Mouse (Mus musculus) v-Abl transformed pro-B cells (cell line): Measurements from ENCODE around the gene Lmntd2.

Experiments
- in situ Hi-C, 2 experiments: fragments of 400-800 bp; cut with MboI; formaldehyde crosslinking; loops; one replicate each; pipeline ENCODE4 v1.15.1; 2025; ENCODE audit not compliant: unreplicated experiment in 2 of 2

Lmntd2 gene

DNA sequence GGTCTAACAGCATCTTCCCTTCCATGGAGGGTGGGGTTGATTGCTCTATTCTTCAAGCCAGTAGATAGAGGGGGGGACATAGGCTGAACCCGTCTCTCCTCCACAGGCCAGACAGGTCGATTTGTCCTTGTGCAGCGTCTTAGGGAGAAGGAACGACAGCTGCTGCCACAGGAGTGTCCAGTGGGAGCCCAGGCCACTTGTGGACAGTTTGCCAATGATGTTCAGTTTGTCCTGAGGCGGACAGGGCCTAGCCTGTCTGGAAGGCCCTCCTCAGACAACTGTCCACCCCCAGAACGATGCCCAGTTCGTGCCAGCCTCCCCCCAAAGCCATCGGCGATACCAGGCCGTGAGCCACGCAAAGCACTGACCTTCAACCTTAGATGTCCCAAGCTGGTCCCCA is 3.0 kb upstream of the Lmntd2 start:
- in situ Hi-C loops: no loop called here

DNA sequence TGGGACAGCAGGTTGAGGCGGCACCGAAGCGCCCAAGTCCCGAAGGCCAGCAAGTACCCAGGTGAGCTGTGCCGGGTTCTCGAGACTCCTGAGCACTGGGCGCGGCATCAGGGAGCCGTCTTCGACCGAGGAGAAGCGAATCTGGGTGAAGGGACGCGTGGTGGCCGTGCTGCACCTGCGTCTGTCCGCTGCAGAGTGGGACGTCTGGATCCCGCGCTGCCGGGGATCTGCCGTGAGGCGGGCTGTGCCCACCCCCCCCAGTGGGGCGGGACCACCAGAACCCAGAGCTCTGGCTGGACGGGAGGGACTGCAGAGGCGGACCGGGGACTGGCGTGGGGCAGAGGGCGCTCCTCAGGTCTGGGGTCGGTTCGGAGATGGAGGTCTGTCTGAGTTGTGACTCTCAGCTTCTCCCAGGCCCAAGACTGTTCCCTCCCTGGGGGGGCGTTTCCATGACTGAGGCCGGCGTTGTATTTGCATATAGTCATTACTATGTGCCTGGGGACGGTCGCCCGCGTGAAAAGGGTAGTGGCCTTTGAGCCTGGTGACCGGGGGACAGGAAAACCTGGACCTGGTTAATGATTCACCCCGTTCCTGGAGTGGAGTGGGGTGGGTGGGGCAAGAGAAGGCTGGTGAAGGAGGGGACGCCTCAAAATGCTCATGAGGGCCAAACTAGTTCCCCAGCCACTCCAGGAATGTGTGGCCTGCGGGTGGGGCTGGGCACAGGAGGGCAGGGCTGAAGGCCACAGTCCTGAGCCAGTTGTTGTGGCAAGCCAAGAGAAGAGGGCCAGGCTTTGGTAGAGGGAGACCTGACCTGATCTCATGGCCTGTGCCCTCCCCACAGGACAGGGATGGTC is 2.2 kb upstream of the Lmntd2 start:
- in situ Hi-C loops: no loop called here

DNA sequence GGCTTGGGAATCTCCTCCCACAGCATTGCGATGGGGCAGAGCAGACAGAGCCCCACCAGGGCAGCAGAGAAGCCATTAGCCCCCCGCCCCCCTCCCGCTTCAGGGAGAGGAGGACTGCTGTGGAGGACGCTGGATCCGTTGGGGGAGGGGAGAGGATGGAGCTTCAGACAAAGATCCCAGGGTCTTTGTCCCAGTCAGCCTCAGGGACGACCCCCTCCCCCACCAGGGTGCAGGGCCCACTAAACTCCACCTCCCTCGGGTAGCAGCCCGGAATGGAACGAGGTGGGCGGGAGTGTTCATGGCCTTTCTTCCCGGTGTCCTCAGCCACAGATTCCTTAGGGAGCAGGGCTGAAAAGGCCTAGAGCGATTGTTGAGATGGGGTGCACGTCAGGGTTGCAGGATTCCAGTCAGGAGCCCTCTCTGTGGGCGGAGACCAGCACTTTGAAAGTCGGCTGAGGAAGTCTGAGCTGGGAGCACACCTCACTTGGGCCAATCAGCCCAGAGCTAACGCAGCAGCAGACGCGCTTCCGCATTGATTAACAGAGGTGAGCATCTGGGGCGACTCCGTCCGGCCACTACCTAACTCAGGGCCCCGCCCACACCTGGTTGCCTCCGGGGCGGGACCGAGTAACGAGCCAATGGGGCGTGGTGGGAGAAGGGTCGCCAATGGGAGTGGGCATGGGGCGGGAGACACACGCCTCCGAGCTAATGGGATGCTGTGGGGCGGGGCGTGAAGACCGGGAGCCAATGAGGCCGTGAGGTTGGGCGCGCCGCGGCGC is 1.4 kb upstream of the Lmntd2 start, which contains the start of gene Rassf7:
TSS of gene Rassf7 (plus strand) at position 760 of the 779 bp plus-strand sequence.
- in situ Hi-C loops: no loop called here

DNA sequence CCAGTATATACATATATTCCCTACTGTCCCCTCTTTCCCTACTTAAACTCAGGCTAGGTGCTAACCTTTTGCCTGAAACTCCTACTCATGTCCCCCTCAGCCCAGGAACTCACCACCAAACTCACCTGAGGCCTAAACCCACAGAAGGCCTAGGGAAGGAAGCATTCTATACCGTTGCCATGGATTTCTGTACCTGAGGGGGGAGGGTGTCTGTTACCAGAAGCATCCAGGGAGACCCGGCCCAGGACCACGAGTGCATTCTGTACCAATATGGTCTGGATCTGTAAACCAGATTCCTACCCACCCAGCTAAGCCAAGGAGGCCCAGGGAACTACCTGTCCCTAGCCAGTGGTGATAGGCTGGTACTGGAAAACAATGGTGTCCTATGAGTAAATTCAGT is 430 bp upstream of the Lmntd2 start:
- in situ Hi-C loops: no loop called here

DNA sequence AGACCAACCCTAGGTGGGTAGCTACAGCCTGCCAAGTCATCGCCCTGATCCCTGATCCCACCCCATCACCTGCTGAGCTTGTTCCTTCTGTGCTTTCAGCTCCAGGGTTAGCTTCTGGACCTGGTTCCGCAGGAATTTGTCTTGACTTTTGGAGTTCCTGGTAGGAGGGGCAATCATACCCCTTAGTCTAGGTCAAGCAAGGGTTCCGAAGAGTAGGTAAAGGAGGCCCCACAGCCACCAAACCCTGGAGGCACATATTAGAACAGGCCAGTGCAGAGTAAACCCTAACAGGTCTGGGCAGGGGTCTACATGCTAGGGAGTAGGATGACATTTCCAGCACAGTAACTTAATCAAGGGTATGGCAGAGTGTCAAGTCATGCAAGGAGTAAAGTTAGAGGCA is 747 bp downstream of the Lmntd2 start:
- in situ Hi-C loops: no loop called here

DNA sequence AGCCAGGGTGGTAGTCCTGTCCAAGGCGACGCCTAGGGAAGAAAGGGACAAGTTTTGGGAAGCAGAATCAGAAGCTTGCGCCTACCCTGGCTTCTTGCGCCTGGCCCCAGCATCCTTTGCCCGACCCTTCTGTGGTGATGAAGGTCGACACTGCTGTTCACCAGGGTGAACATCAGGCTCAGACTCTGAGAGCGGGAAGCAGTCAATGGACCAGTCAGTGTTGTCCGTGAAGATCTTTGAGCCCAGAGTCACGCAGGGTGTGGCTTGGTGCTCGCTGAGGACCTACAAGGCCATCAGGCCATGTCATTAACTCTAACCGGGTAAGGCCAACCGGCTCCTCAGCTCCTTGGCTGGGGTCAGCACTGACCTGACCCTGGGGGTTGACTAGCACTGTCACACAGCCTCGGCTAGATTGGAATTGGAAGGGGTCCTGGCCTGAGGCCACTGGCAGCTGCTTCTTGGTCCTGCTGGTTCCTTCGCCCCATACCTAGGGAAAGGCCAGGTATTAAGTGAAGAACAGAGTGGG is 3.2 kb downstream of the Lmntd2 start:
- in situ Hi-C loops: no loop called here

DNA sequence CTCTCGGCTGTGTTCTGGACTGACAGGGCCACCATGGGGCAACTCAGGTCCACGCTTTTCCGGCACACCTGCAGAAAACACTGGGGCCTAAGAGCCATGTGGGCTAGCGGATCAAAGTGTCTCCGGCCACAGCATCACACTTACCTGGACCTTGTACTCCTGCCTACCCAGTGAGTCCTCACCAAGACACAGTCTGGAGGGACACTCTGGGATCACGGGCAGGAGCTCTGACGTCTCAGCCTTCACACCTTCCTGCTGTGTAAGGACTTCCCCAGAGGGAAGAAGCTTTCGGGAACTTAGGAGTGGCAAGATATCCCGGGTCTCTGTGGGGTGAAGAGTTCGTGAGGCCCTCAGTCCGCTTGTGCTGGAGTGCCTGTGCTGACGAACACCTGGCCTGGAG is 3.7 kb downstream of the Lmntd2 start:
- in situ Hi-C loops: no loop called here

DNA sequence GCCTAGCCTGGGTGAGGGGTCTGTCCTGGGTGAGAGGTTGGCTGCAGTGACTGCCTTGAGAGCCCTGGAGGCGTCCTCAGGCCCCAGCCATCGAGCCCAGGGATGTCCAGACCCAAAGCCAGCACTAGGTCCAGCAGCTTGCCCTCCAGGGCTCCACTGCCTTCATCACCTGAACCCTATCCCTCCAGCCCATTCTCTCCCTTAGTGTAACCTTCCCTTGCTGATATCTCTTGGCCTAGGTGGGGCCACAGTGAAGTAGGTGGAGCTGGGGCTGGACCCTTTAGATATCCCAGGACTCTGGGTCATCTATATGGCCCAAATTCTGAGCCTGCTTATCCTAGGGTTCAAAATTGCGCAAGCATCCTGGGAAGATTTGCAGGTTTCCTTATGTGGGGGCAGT is 4.4 kb downstream of the Lmntd2 start:
- in situ Hi-C loops: no loop called here

DNA sequence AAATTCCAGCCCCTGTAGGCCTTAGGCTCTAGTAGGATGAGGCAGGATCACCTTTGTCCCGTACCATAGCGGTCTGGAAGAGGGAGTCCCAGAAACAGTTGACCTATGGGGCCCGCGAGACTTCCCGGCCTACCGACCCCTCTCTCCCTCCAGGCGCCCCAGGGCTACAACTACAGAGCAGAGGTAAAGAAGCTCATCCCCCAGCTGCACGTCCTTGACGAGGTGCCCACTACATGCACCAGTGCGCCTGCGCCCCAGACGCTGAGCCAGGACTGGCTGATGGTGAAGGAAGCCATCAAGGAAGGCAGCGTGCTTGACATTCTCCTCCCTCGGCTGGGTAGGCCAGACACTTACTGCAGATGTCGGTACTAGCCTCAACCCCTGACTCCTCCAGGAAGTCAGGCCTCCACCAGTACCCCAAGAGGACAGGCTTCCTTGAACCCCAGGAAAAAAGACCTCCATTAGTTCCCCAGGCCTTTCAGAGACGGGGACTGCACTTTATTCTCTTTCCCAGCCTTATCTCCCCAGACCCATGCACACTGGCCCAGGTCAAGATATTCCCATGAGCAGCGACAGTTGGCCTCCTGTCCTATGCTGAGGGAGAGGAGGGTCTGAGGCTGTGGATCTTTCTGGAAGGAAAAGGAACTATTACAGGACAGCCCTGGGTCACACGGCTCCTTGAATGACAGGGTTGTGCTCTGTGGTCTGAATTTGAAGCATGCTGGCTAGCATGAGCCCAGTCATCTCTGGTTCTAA is 7.5 kb downstream of the Lmntd2 start:
- in situ Hi-C loops: no loop called here

DNA sequence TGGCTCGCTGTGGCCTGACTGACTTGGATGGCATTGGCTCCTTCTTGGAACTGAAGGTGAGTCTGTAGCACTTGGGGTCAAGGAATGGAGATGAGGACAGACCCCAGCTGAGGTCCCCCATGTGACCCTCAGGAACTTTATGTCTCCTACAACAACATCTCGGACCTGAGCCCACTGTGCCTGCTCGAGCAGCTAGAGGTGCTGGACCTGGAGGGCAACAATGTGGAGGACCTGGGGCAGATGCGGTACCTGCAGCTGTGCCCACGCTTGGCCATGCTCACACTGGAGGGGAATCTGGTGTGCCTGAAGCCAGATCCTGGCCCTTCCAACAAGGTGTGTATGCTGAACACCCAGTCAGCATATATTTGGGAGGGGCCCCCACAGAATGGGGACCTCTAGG is 8.4 kb downstream of the Lmntd2 start:
- in situ Hi-C loops: no loop called here

DNA sequence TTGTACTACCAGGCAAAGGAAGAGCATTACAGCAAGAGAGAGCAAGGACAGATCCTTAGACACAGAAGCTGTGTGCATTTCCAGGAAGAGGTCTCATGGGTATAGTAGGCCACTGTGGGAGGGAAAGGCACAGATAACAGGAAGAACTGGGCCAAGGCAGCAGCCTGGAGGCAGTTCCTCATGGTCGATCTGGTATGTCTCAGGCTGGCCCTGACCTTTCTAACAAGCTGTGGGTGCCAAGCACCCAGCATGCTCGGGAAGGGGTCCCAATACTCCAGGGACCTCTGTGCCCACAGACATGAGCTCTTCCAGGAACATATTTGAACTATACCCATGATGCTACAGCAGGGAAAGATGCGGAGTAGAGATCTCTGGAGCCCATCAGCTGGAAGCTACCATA is 9.3 kb downstream of the Lmntd2 start:
- in situ Hi-C loops: no loop called here

DNA sequence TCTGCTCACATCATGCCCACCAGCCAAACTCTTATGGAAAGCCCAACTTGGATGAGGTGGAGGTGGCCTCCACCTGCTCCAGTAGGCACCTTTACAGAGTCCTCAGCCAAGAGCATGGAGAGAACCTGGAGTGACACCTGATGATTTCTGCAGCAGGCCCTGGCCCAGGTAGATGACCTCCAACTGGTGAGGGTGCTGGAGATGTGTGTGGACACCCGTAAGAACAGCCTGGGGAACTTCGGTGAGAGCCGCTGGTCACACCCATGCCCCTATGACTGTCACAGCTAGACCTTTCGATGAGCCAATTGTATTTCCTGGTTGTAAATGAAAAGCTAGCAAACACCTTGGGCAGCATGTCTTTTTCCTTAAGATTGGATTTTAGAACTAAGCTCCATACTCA is 15.8 kb downstream of the Lmntd2 start:
- in situ Hi-C loops: loop anchor here in 1 of 2 experiments (25.0 kb wide), 1 partner anchor 236 kb away; the partner anchor contains the start of genes Gm45717, Ifitm1, Ifitm2 and Ifitm5

DNA sequence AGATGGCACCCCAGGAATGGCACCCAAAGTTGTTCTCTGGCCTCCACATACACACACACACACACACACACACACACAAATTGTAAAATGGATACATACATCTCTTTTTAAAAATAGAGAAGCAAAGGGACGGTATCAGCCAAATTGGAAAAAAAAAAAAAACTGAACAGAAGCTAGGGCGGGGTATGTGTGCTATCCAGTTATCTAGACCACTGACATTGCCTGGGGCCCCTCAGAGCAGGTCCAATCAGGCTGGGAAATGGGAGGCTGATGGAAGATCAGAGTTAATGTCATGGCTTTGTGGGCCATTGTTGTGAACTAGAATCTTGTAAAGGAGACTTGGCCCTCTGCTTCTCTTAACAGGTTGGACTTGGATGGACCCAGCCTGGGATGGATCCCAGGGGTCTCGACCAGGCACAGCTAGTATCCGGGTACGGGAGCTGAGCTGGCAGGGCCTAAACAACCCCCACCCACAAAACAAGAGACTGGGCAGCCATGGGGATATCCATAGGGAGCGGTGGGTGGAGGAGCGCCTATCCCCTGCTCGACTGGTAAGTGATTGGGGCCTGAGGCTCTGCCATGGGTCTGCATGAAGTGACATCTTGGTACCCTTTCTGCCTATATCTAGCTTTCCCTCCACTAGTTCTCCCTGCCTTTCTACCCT is 17.1 kb downstream of the Lmntd2 start:
- in situ Hi-C loops: loop anchor here in 1 of 2 experiments (25.0 kb wide), 1 partner anchor 234 kb away; the partner anchor contains the start of genes Gm45717, Ifitm1, Ifitm2 and Ifitm5

DNA sequence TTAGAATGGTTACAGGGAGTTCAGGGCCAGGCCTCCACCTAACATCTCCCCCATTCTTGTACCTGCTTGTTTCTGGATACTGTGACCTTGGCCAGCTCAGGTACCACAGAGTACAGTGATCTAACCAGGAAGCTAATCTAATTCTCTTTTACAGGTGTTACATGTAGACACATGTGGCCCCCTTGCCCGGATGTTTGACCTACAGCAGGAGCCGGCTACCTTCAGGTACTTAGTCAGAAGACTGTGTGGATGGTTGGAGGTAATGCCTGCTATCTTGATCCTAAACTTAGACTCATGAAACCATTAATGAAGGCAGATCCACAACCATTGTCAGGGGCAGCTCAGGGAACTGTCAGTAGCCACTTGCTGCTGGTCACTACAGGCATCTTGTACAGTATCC is 18.1 kb downstream of the Lmntd2 start:
- in situ Hi-C loops: loop anchor here in 1 of 2 experiments (25.0 kb wide), 1 partner anchor 233 kb away; the partner anchor contains the start of genes Gm45717, Ifitm1, Ifitm2 and Ifitm5

DNA sequence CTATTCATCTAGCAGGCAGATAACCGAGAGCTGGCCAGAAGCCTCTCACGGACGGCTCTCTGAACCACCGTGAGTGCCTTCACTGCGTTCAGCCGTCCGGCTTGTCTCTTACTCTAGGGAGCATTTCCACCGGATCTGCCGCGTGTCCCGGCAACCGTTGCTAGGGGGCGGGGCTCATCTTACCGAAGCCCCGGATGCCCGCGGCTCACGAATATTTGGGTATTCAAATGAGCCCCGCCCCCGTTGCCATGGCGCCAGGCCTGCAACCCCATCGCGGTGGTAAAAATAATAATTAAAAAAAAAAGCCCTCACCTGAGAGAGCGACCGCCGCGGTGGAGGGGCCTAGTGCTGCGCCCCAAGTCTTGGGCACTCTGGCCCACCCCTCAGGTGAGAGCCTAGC is 19.1 kb downstream of the Lmntd2 start:
- in situ Hi-C loops: loop anchor here in 1 of 2 experiments (25.0 kb wide), 1 partner anchor 233 kb away; the partner anchor contains the start of genes Gm45717, Ifitm1, Ifitm2 and Ifitm5

DNA sequence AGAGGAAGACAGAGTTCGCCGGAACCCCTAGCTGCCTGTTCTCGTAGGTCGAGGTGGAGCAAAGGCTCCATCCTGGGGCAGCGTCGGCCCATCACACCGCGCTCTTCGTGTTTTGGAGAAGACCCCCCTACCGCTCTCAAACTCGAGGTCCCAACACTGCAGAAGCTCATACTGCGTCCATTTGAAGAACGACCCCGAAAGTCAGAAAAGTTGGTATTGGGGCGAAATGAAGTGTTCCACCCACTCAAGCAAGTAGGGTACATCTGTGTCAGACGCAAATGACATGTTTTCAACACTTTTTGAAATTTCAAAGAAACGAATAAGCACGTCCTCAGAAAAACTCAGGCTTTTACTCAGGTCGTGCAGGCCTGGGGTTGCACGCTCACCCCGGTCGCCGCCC is 19.5 kb downstream of the Lmntd2 start:
- in situ Hi-C loops: loop anchor here in 1 of 2 experiments (25.0 kb wide), 1 partner anchor 232 kb away; the partner anchor contains the start of genes Gm45717, Ifitm1, Ifitm2 and Ifitm5

DNA sequence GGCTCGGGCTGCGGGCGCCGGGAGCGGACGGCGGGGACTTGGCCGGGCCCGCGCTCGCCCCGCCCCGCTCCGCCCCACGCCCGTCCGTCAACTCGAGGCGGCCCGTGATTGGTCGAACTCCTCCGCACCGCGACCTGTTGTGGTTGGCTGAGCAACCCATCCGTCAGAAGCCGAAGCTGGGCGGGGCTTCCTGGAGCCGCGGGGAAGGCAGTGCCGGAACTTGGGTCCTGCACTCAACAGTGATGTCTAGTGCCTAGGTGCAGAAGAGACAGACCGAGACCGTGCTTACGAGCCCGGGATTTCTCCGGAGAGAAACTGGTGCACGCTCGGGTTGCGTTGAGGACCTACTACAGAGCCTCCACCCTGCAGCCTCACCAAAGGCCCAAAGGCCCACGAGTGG is 19.9 kb downstream of the Lmntd2 start, which contains the start of the genes Hras and Lrrc56:
TSS of gene Hras (minus strand) at position 58 of the 400 bp plus-strand sequence.
TSS of gene Lrrc56 (plus strand) at position 210 of the 400 bp plus-strand sequence.
- in situ Hi-C loops: loop anchor here in 1 of 2 experiments (25.0 kb wide), 1 partner anchor 232 kb away; the partner anchor contains the start of genes Gm45717, Ifitm1, Ifitm2 and Ifitm5

DNA sequence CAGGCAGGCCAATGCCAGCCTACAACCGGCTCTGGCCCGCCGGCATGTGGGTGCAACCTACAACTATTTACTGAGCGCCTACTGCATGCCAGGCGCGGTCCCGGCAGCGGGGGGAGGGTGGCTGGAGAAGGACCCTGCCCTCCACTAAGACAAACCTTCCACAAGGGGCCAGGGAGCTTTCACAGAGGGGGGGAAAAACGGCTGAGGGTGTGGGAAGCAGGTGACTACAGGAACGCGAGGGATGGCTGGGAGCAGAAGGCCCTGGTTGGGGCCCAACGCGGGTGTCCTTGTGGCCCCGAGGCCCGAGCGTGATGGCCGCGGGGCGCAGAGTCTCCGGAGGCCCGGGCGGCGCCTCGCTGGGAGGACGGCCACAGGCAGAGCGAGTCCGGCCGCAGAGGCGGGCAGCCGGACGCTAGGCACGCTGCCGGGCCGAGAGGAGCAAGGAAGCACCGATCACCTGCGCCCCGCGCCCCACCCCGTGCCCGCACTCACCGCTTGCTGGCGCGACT is 20.5 kb downstream of the Lmntd2 start:
- in situ Hi-C loops: loop anchor here in 1 of 2 experiments (25.0 kb wide), 1 partner anchor 231 kb away; the partner anchor contains the start of genes Gm45717, Ifitm1, Ifitm2 and Ifitm5
